17 mouse cellular contexts compared by ENCODE assay signal in genomic region chr8:119627613-119628359, GRCm38 (mm10). TPM values are rescaled to one million over a fixed set of nuclear protein-coding genes. Genes with fewer than 3 reads are reported as not detected.
DNase-seq lines count a peak whose midpoint lies in the region; ATAC-seq and TF ChIP-seq lines count a peak whose summit lies in the region.
"Had no signal": no experiment of that assay in that cellular context is flagged by ENCODE, and none has a peak within 500 bp of the region (broad histone marks: within the 10 kb centered on the region; RNA-seq: fewer than 3 reads in every experiment).

No protein-coding gene starts in this region.

- TF ChIP-seq CTCF in midbrain, postnatal 0 days (IDR thresholded peaks at IDR 0.05) = no peak

- H3K27ac ChIP-seq in midbrain, embryonic 10.5 days (replicated peaks) = peak overlapping the region; percentile 58
- no peak overlapping the region for H3K27ac ChIP-seq in midbrain, postnatal 0 days (ENCODE audit: low read depth, low read length)
- H3K27ac ChIP-seq in intestine, embryonic 16.5 days (ENCODE audit: low read length) = no peak overlapping the region
- no peak overlapping the region for H3K27ac ChIP-seq in hindbrain, embryonic 11.5 days (ENCODE audit: low read depth, low read length)
- H3K27ac ChIP-seq: embryonic facial prominence, embryonic 12.5 days; midbrain, embryonic 13.5 days; neural tube, embryonic 12.5 days had no signal

- no peak overlapping the region for H3K4me3 ChIP-seq in midbrain, embryonic 10.5 days
- no peak overlapping the region for H3K4me3 ChIP-seq in midbrain, postnatal 0 days (ENCODE audit: low read depth, low read length)
- H3K4me3 ChIP-seq in intestine, embryonic 16.5 days (ENCODE audit: low read length) = no peak overlapping the region
- H3K4me3 ChIP-seq in hindbrain, embryonic 11.5 days (ENCODE audit: low read depth, low read length) = no peak overlapping the region
- H3K4me3 ChIP-seq: embryonic facial prominence, embryonic 12.5 days; midbrain, embryonic 13.5 days; neural tube, embryonic 12.5 days had no signal

- H3K27me3 ChIP-seq in midbrain, embryonic 10.5 days (ENCODE audit: low read depth, poor library complexity, severe bottlenecking) = peaks cover 12% of the 10 kb centered on the region
- H3K27me3 ChIP-seq in midbrain, postnatal 0 days (ENCODE audit: insufficient read depth, low read length) = 0 out of 2 replicates have a peak, but pooled peaks cover 2% of the 10 kb centered on the region
- H3K27me3 ChIP-seq in intestine, embryonic 16.5 days (replicated peaks; ENCODE audit: control insufficient read depth, insufficient read depth, low read length) = no peaks in the 10 kb centered on the region
- H3K27me3 ChIP-seq in hindbrain, embryonic 11.5 days (ENCODE audit: control insufficient read depth, insufficient read depth, low read length) = no peaks in the 10 kb centered on the region
- H3K27me3 ChIP-seq: neural tube, embryonic 12.5 days had no signal

- DNase-seq in heart, adult 11 months = peak; percentile 90
- DNase-seq in heart, adult 18-20 months = no peak
- DNase-seq in midbrain, embryonic 10.5 days (ENCODE audit: low spot score) = no peak
- no peak for DNase-seq in midbrain, postnatal 0 days (ENCODE audit: low spot score)
- no peak for DNase-seq in adrenal gland, adult 8-10 months
- DNase-seq in hindbrain, embryonic 11.5 days (ENCODE audit: low spot score) = no peak
- DNase-seq: cerebellum, adult 2 months; kidney, postnatal 4 days; lung, adult 2 months; spleen, adult 18-20 months had no signal

- peaks cover 39% of the 10 kb centered on the region for H3K4me1 ChIP-seq in midbrain, embryonic 10.5 days
- no peaks in the 10 kb centered on the region for H3K4me1 ChIP-seq in midbrain, postnatal 0 days (ENCODE audit: insufficient read depth, low read length)
- 0 out of 2 replicates have a peak, but pooled peaks cover 5% of the 10 kb centered on the region for H3K4me1 ChIP-seq in intestine, embryonic 16.5 days (ENCODE audit: control insufficient read depth, insufficient read depth, low read length)
- H3K4me1 ChIP-seq in hindbrain, embryonic 11.5 days (replicated peaks; ENCODE audit: control insufficient read depth, insufficient read depth, low read length) = peaks cover 6% of the 10 kb centered on the region

- no peak overlapping the region for H3K9ac ChIP-seq in midbrain, postnatal 0 days (replicated peaks; ENCODE audit: low read length, poor library complexity, severe bottlenecking)
- H3K9ac ChIP-seq in intestine, embryonic 16.5 days (ENCODE audit: low read depth, low read length) = no peak overlapping the region
- H3K9ac ChIP-seq in hindbrain, embryonic 11.5 days (ENCODE audit: low read depth, low read length) = no peak overlapping the region
- H3K9ac ChIP-seq: embryonic facial prominence, embryonic 12.5 days; midbrain, embryonic 13.5 days; neural tube, embryonic 12.5 days had no signal

- no peak overlapping the region for H3K4me2 ChIP-seq in midbrain, postnatal 0 days (ENCODE audit: low read depth, low read length, poor library complexity, severe bottlenecking)
- no peak overlapping the region for H3K4me2 ChIP-seq in intestine, embryonic 16.5 days (ENCODE audit: low read depth, low read length)
- H3K4me2 ChIP-seq in hindbrain, embryonic 11.5 days (replicated peaks; ENCODE audit: low read depth, low read length) = no peak overlapping the region
- H3K4me2 ChIP-seq: embryonic facial prominence, embryonic 12.5 days; midbrain, embryonic 13.5 days; neural tube, embryonic 12.5 days had no signal

- ATAC-seq in midbrain, postnatal 0 days (ENCODE audit: low FRiP score) = no peak
- ATAC-seq in intestine, embryonic 16.5 days = peak; percentile 82
- ATAC-seq in megakaryocyte-erythroid progenitor cell, adult 5-6 weeks (replicated peaks; ENCODE audit: low FRiP score, low TSS enrichment, poor library complexity, severe bottlenecking) = peak; percentile 36
- ATAC-seq in hindbrain, embryonic 11.5 days (ENCODE audit: low FRiP score) = no peak
- ATAC-seq: midbrain, embryonic 13.5 days had no signal

- WGBS in midbrain, embryonic 10.5 days = 48% methylated on average over 10 of the region's 10 CpGs
- WGBS in midbrain, postnatal 0 days = 53% methylated on average over 10 of the region's 10 CpGs
- WGBS in intestine, embryonic 16.5 days = 39% methylated on average over 10 of the region's 10 CpGs
- 30% methylated on average over 10 of the region's 10 CpGs for WGBS in hindbrain, embryonic 11.5 days

- no peaks in the 10 kb centered on the region for H3K9me3 ChIP-seq in midbrain, embryonic 10.5 days (replicated peaks)
- H3K9me3 ChIP-seq in midbrain, postnatal 0 days (ENCODE audit: low read length) = no peaks in the 10 kb centered on the region
- no peaks in the 10 kb centered on the region for H3K9me3 ChIP-seq in intestine, embryonic 16.5 days (ENCODE audit: control insufficient read depth, low read length)
- H3K9me3 ChIP-seq in hindbrain, embryonic 11.5 days (ENCODE audit: control insufficient read depth, low read length) = no peaks in the 10 kb centered on the region
- H3K9me3 ChIP-seq: embryonic facial prominence, embryonic 12.5 days; midbrain, embryonic 13.5 days; neural tube, embryonic 12.5 days had no signal

- H3K36me3 ChIP-seq in midbrain, embryonic 10.5 days = no peaks in the 10 kb centered on the region
- no peaks in the 10 kb centered on the region for H3K36me3 ChIP-seq in midbrain, postnatal 0 days (ENCODE audit: insufficient read depth, low read length)
- no peaks in the 10 kb centered on the region for H3K36me3 ChIP-seq in intestine, embryonic 16.5 days (ENCODE audit: control insufficient read depth, insufficient read depth, low read length)
- no peaks in the 10 kb centered on the region for H3K36me3 ChIP-seq in hindbrain, embryonic 11.5 days (ENCODE audit: control insufficient read depth, insufficient read depth, low read length)
- H3K36me3 ChIP-seq: embryonic facial prominence, embryonic 12.5 days; midbrain, embryonic 13.5 days; neural tube, embryonic 12.5 days had no signal

RNA-seq across cellular contexts. Expression of gene Kcng4, which starts 7.7 kb away (rescaled TPM):
- total RNA-seq in heart, adult 18-20 months (2021) = under 1 TPM in 1 of 2 experiments, not detected in 1; 0.15 TPM
- 0.19 and 0.52 TPM in 2 replicates for polyA plus RNA-seq in midbrain, embryonic 10.5 days (2016; fragmentation: Nextera tagmentation; extraction: Ambion mirVana)
- 0.61 and 1.6 TPM in 2 replicates for total RNA-seq in midbrain, postnatal 0 days (2014; rRNA removed)
- polyA plus RNA-seq in midbrain, postnatal 0 days (2015; fragmentation: Nextera tagmentation; extraction: Ambion mirVana) = 0.27 and 0.28 TPM in 2 replicates
- 0.23 TPM in 2 replicates for polyA plus RNA-seq in intestine, embryonic 16.5 days (2015; fragmentation: Nextera tagmentation; extraction: Ambion mirVana)
- not detected in 2 replicates for total RNA-seq in megakaryocyte-erythroid progenitor cell, adult 5-6 weeks (2014; fragmentation: Nextera tagmentation)
- total RNA-seq in megakaryocyte-erythroid progenitor cell, adult 5-6 weeks (2017) = not detected in 2 replicates
- 1 to 10 TPM in 2 of 4 experiments, under 1 TPM in 2; 0.58 to 1.5 (median 1.2) TPM for total RNA-seq in adrenal gland, adult 8-10 months (2022)
- polyA plus RNA-seq in hindbrain, embryonic 11.5 days (2014; fragmentation: Nextera tagmentation; extraction: Ambion mirVana) = 0.10 TPM in 1 of 2 replicates, not detected in the other

RNA-seq across cellular contexts. Expression of gene Adad2, which starts 15.2 kb away (rescaled TPM):
- not detected for total RNA-seq in heart, adult 18-20 months (2021)
- polyA plus RNA-seq in midbrain, embryonic 10.5 days (2016; fragmentation: Nextera tagmentation; extraction: Ambion mirVana) = 0.28 TPM in 1 of 2 replicates, not detected in the other
- 0.33 and 1.0 TPM in 2 replicates for total RNA-seq in midbrain, postnatal 0 days (2014; rRNA removed)
- polyA plus RNA-seq in midbrain, postnatal 0 days (2015; fragmentation: Nextera tagmentation; extraction: Ambion mirVana) = 0.22 and 0.23 TPM in 2 replicates
- polyA plus RNA-seq in intestine, embryonic 16.5 days (2015; fragmentation: Nextera tagmentation; extraction: Ambion mirVana) = 0.09 TPM in 1 of 2 replicates, not detected in the other
- not detected in 2 replicates for total RNA-seq in megakaryocyte-erythroid progenitor cell, adult 5-6 weeks (2014; fragmentation: Nextera tagmentation)
- total RNA-seq in megakaryocyte-erythroid progenitor cell, adult 5-6 weeks (2017) = not detected in 2 replicates
- total RNA-seq in adrenal gland, adult 8-10 months (2022) = not detected
- 0.13 TPM in 1 of 2 replicates, not detected in the other for polyA plus RNA-seq in hindbrain, embryonic 11.5 days (2014; fragmentation: Nextera tagmentation; extraction: Ambion mirVana)
- total RNA-seq: gastrocnemius, adult 8-10 months had no signal
- polyA plus RNA-seq: forebrain, embryonic 11.5 days; lung, adult 2 months; midbrain, embryonic 13.5 days had no signal

RNA-seq across cellular contexts. Expression of gene Taf1c, which starts 22.8 kb away (rescaled TPM):
- 1 to 10 TPM; 3.5 to 4.5 TPM for total RNA-seq in heart, adult 18-20 months (2021)
- 15.3 and 16.7 TPM in 2 replicates for polyA plus RNA-seq in midbrain, embryonic 10.5 days (2016; fragmentation: Nextera tagmentation; extraction: Ambion mirVana)
- 20.1 and 22.5 TPM in 2 replicates for total RNA-seq in midbrain, postnatal 0 days (2014; rRNA removed)
- polyA plus RNA-seq in midbrain, postnatal 0 days (2015; fragmentation: Nextera tagmentation; extraction: Ambion mirVana) = 9.6 and 10.2 TPM in 2 replicates
- 11.6 and 11.9 TPM in 2 replicates for polyA plus RNA-seq in intestine, embryonic 16.5 days (2015; fragmentation: Nextera tagmentation; extraction: Ambion mirVana)
- 23.5 and 24.6 TPM in 2 replicates for total RNA-seq in megakaryocyte-erythroid progenitor cell, adult 5-6 weeks (2014; fragmentation: Nextera tagmentation)
- total RNA-seq in megakaryocyte-erythroid progenitor cell, adult 5-6 weeks (2017) = 18.5 and 21.8 TPM in 2 replicates
- total RNA-seq in adrenal gland, adult 8-10 months (2022) = 10 to 100 TPM; 13.1 to 16.3 (median 15.3) TPM
- polyA plus RNA-seq in hindbrain, embryonic 11.5 days (2014; fragmentation: Nextera tagmentation; extraction: Ambion mirVana) = 10.1 and 11.9 TPM in 2 replicates

RNA-seq across cellular contexts. Expression of gene Wfdc1, which starts 38.4 kb away (rescaled TPM):
- 10 to 100 TPM; 26.5 to 28.0 TPM for total RNA-seq in heart, adult 18-20 months (2021)
- polyA plus RNA-seq in midbrain, embryonic 10.5 days (2016; fragmentation: Nextera tagmentation; extraction: Ambion mirVana) = 20.5 and 32.9 TPM in 2 replicates
- 8.5 and 13.5 TPM in 2 replicates for total RNA-seq in midbrain, postnatal 0 days (2014; rRNA removed)
- 11.6 and 11.8 TPM in 2 replicates for polyA plus RNA-seq in midbrain, postnatal 0 days (2015; fragmentation: Nextera tagmentation; extraction: Ambion mirVana)
- 4.6 and 5.4 TPM in 2 replicates for polyA plus RNA-seq in intestine, embryonic 16.5 days (2015; fragmentation: Nextera tagmentation; extraction: Ambion mirVana)
- not detected in 2 replicates for total RNA-seq in megakaryocyte-erythroid progenitor cell, adult 5-6 weeks (2014; fragmentation: Nextera tagmentation)
- not detected in 2 replicates for total RNA-seq in megakaryocyte-erythroid progenitor cell, adult 5-6 weeks (2017)
- 10 to 100 TPM in 3 of 4 experiments, 1 to 10 TPM in 1; 9.0 to 14.0 (median 12.8) TPM for total RNA-seq in adrenal gland, adult 8-10 months (2022)
- 3.6 and 4.6 TPM in 2 replicates for polyA plus RNA-seq in hindbrain, embryonic 11.5 days (2014; fragmentation: Nextera tagmentation; extraction: Ambion mirVana)

RNA-seq across cellular contexts. Expression of gene Dnaaf1, which starts 52.8 kb away (rescaled TPM):
- under 1 TPM in 1 of 2 experiments, not detected in 1; 0.15 TPM for total RNA-seq in heart, adult 18-20 months (2021)
- 0.19 and 0.30 TPM in 2 replicates for polyA plus RNA-seq in midbrain, embryonic 10.5 days (2016; fragmentation: Nextera tagmentation; extraction: Ambion mirVana)
- 0.47 and 1.1 TPM in 2 replicates for total RNA-seq in midbrain, postnatal 0 days (2014; rRNA removed)
- polyA plus RNA-seq in midbrain, postnatal 0 days (2015; fragmentation: Nextera tagmentation; extraction: Ambion mirVana) = 0.51 and 0.60 TPM in 2 replicates
- polyA plus RNA-seq in intestine, embryonic 16.5 days (2015; fragmentation: Nextera tagmentation; extraction: Ambion mirVana) = 2.6 and 3.5 TPM in 2 replicates
- total RNA-seq in megakaryocyte-erythroid progenitor cell, adult 5-6 weeks (2014; fragmentation: Nextera tagmentation) = 0.24 TPM in 1 of 2 replicates, not detected in the other
- 0.38 TPM in 1 of 2 replicates, not detected in the other for total RNA-seq in megakaryocyte-erythroid progenitor cell, adult 5-6 weeks (2017)
- not detected for total RNA-seq in adrenal gland, adult 8-10 months (2022)
- polyA plus RNA-seq in hindbrain, embryonic 11.5 days (2014; fragmentation: Nextera tagmentation; extraction: Ambion mirVana) = 0.08 and 0.28 TPM in 2 replicates
- total RNA-seq: gastrocnemius, adult 8-10 months had no signal
- polyA plus RNA-seq: forebrain, embryonic 11.5 days had no signal

Comparison
In these comparisons a context has a peak if more than half of its experiments do, and no peak if none do; other contexts are left out.
1. ATAC-seq: peak in intestine, embryonic 16.5 days (single experiment) and megakaryocyte-erythroid progenitor cell, adult 5-6 weeks (single experiment); none in midbrain, postnatal 0 days (single experiment) and hindbrain, embryonic 11.5 days (single experiment).